Mouse (Mus musculus) intestine, postnatal 0 days (tissue): ENCODE measurements around the gene Tcf7l1. TPM values are rescaled to one million over a fixed set of nuclear protein-coding genes. Genes with fewer than 3 reads are reported as not detected.
A peak's percentile ranks its signal among the peaks of the same experiment; 100 is the strongest.

Experiments used
- ATAC-seq: fragments of 200-750 bp; cut with Nextera tagmentation; 2 replicates; pipeline ENCODE4 v1.8.0; 2017; ENCODE audit warnings: mild to moderate bottlenecking, moderate TSS enrichment, moderate library complexity
- H3K27ac ChIP-seq: fragments of 300-500 bp; sonication (generic); 2 replicates; pipeline ENCODE4 v1.5.1; 2014; ENCODE audit warnings: mild to moderate bottlenecking, low read depth, low read length, moderate library complexity
- H3K27me3 ChIP-seq: fragments of 300-500 bp; sonication (generic); replicated peaks from 2 replicates; pipeline ENCODE4 v1.6.1; 2014; ENCODE audit warnings: low read length, mixed read lengths; ENCODE audit not compliant: control insufficient read depth, insufficient read depth
- H3K36me3 ChIP-seq: fragments of 300-500 bp; sonication (generic); 2 replicates; pipeline ENCODE4 v1.6.1; 2014; ENCODE audit warnings: mild to moderate bottlenecking, moderate library complexity; ENCODE audit not compliant: control insufficient read depth, insufficient read depth
- H3K4me1 ChIP-seq: fragments of 300-500 bp; sonication (generic); replicated peaks from 2 replicates; pipeline ENCODE4 v1.6.1; 2014; ENCODE audit warnings: antibody characterized with exemption, low read length, mixed read lengths; ENCODE audit not compliant: control insufficient read depth, insufficient read depth
- H3K4me2 ChIP-seq: fragments of 300-500 bp; sonication (generic); replicated peaks from 2 replicates; pipeline ENCODE4 v1.6.1; 2014; ENCODE audit warnings: low read depth, mild to moderate bottlenecking, moderate library complexity
- H3K4me3 ChIP-seq: fragments of 300-500 bp; sonication (generic); 2 replicates; pipeline ENCODE4 v1.5.1; 2014; ENCODE audit warnings: low read depth, low read length
- H3K9ac ChIP-seq: fragments of 300-500 bp; sonication (generic); 2 replicates; pipeline ENCODE4 v1.6.1; 2014; ENCODE audit warnings: mild to moderate bottlenecking, low read depth, low read length
- H3K9me3 ChIP-seq: fragments of 300-500 bp; sonication (generic); 2 replicates; pipeline ENCODE4 v1.6.1; 2016; ENCODE audit warnings: mixed run types; ENCODE audit not compliant: control insufficient read depth
- CTCF ChIP-seq: sonication (generic); IDR thresholded peaks from 2 replicates; pipeline ENCODE4 v1.5.1; 2016; ENCODE audit warnings: low read depth, mild to moderate bottlenecking, control low read depth, antibody characterized with exemption, moderate library complexity
- WGBS: fragments of 180-500 bp; shearing (Covaris S2); extraction: QIAGEN DNeasy Blood & Tissue Kit; methylation state at CpG from one replicate; pipeline ENCODE4 v1.1.7; 2014; 5-methylcytosine and 5-hydroxymethylcytosine counted together
- polyA plus RNA-seq: library from polyadenylated mRNA; unstranded; fragments of >200 nt; fragmentation: Nextera tagmentation; extraction: Ambion mirVana; gene quantifications from 2 replicates; pipeline ENCODE4 v1.2.1, GENCODE M21; 2015

Gene Tcf7l1
- polyA plus RNA-seq, 1 experiment from 2014 or later = 6.8 TPM

GRCm38 (mm10) chr6:72685165-72685564 lies 103.9 kb downstream of the Tcf7l1 start:
- ATAC-seq = no peak
- Histone ChIP-seq H3K36me3 (no peaks in the 10 kb centered on the region), H3K27me3 (no peaks in the 10 kb centered on the region), H3K27ac (no peak overlapping the region), H3K4me2 (no peak overlapping the region), H3K9me3 (no peaks in the 10 kb centered on the region), H3K4me1 (peaks cover 4% of the 10 kb centered on the region; the same call in 1 of the 2 replicates), H3K9ac (no peak overlapping the region), H3K4me3 (no peak overlapping the region)
- 61% methylated on average over 9 of the region's 9 CpGs for WGBS
- no peak for TF ChIP-seq CTCF

GRCm38 (mm10) chr6:72684260-72684805 lies 104.7 kb downstream of the Tcf7l1 start:
- Histone ChIP-seq H3K9me3 (no peaks in the 10 kb centered on the region), H3K4me2 (no peak overlapping the region), H3K27ac (no peak overlapping the region), H3K4me3 (no peak overlapping the region), H3K27me3 (no peaks in the 10 kb centered on the region), H3K4me1 (peaks cover 4% of the 10 kb centered on the region; the same call in 1 of the 2 replicates), H3K36me3 (no peaks in the 10 kb centered on the region), H3K9ac (no peak overlapping the region)
- TF ChIP-seq CTCF = no peak
- no peak for ATAC-seq
- 75% methylated on average over 4 of the region's 4 CpGs for WGBS

GRCm38 (mm10) chr6:72682238-72682637 lies 106.8 kb downstream of the Tcf7l1 start:
- WGBS = 52% methylated on average over 4 of the region's 4 CpGs
- H3K36me3 ChIP-seq = no peaks in the 10 kb centered on the region
- no peaks in the 10 kb centered on the region for H3K27me3 ChIP-seq
- no peak for ATAC-seq
- no peak overlapping the region for H3K4me2 ChIP-seq
- no peak for TF ChIP-seq CTCF
- H3K9me3 ChIP-seq = no peaks in the 10 kb centered on the region
- H3K4me1 ChIP-seq = no peaks in the 10 kb centered on the region
- H3K27ac ChIP-seq = no peak overlapping the region
- no peak overlapping the region for H3K4me3 ChIP-seq
- no peak overlapping the region for H3K9ac ChIP-seq

DNA sequence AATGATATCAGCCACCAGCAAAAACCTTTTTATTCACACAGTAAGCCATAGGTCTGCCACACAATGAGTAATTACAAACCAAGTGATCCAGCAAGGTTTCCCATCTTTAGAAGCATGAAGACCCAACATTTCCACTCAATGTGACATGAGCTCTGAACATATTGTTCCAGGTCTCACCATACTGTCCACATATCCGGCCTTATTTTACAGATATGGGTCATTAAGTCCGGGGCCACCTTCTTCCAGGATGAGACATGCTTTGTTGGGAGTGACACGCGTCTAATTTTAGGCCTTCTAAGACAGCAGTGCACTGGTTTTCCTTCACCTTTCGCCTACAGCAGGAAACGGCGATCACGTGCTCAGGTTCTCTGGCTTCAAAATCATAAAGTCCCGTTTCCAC lies 108.1 kb downstream of the Tcf7l1 start:
- Histone ChIP-seq H3K4me2 (no peak overlapping the region), H3K27ac (no peak overlapping the region), H3K36me3 (no peaks in the 10 kb centered on the region), H3K9me3 (no peaks in the 10 kb centered on the region), H3K4me1 (no peaks in the 10 kb centered on the region), H3K4me3 (no peak overlapping the region), H3K9ac (no peak overlapping the region), H3K27me3 (no peaks in the 10 kb centered on the region)
- ATAC-seq = no peak
- 71% methylated on average over 9 of the region's 9 CpGs for WGBS
- TF ChIP-seq CTCF = no peak

- no peaks in the 10 kb centered on the region for H3K9me3 ChIP-seq
- H3K27ac ChIP-seq = no peak overlapping the region
- ATAC-seq = no peak
- 51% methylated on average over 9 of the region's 9 CpGs for WGBS
- H3K36me3 ChIP-seq = no peaks in the 10 kb centered on the region
- H3K9ac ChIP-seq = no peak overlapping the region
- TF ChIP-seq CTCF = no peak
- no peaks in the 10 kb centered on the region for H3K27me3 ChIP-seq
- H3K4me3 ChIP-seq = no peak overlapping the region
- H3K4me2 ChIP-seq = no peak overlapping the region
- H3K4me1 ChIP-seq = no peaks in the 10 kb centered on the region
Measured at GRCm38 (mm10) chr6:72678631-72679030, 110.4 kb downstream of the Tcf7l1 start.

DNA sequence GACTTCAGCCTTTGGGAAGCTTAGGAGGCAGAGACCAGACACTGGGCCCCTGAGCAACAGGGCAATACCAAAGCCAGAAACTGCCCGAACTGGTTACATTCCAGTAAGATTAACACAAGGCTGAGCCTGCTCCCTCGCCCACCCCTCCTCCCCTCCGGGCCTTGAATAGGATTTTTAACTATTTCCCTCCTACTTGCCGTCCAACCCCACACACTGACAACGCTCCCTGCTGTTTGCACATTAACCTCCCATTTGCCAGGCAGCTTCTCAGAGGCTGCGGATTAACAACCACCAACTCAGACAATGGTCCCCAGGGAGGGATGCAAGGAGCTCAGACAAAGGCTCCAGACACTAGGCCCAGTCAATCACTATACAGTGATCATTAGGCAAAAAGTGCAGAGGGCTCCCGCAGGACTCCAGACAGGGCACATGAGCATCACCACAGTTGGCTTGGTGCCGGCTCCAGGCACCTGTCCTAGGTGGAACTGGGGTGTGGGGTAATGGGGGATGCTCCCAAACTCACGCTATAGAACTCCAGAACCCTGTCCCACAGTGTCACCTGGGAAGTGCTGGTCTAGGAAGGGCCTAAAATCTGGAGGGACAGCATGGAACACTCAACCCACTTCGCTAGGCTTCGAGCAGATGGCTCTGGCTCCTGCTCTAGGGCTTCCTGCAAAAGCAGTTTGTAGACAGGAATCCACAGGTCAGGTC lies 111.4 kb downstream of the Tcf7l1 start:
- peak; percentile 50; the same call in 1 of the 2 replicates for ATAC-seq
- H3K4me3 ChIP-seq = no peak overlapping the region
- H3K27ac ChIP-seq = peak overlapping the region; percentile 0; the same call in 1 of the 2 replicates
- H3K4me2 ChIP-seq = peak overlapping the region; percentile 35
- H3K9me3 ChIP-seq = no peaks in the 10 kb centered on the region
- no peak overlapping the region for H3K9ac ChIP-seq
- no peak for TF ChIP-seq CTCF
- no peaks in the 10 kb centered on the region for H3K36me3 ChIP-seq
- 22% methylated on average over 11 of the region's 11 CpGs for WGBS
- no peaks in the 10 kb centered on the region for H3K27me3 ChIP-seq
- no peaks in the 10 kb centered on the region for H3K4me1 ChIP-seq
